Mouse (Mus musculus): ENCODE measurements around the gene Wnt7b.

GRCm38 (mm10) chr15:85569167-85569797 is 13.0 kb downstream of the Wnt7b start:
- TF ChIP-seq CHD1 (IDR thresholded peaks at IDR 0.05; ENCODE audit: low read depth, low read length) (no peak), EP300 (IDR thresholded peaks at IDR 0.05; ENCODE audit: low read length) (no peak), JUND (conservative IDR thresholded peaks at IDR 0.05; ENCODE audit: low read depth, low read length) (no peak), POLR2A (IDR thresholded peaks at IDR 0.05; ENCODE audit: low read depth, low read length) (no peak), CTCF (conservative IDR thresholded peaks at IDR 0.05 in 1 of 2, IDR thresholded peaks at IDR 0.05 in 1 of 2; ENCODE audit: low read depth in 2 of 2, low read length in 2 of 2) (no peak), ZC3H11A (IDR thresholded peaks at IDR 0.05; ENCODE audit: low read depth, low read length) (no peak), PAX5 (IDR thresholded peaks at IDR 0.05; ENCODE audit: low read length) (no peak), MAFK (IDR thresholded peaks at IDR 0.05; ENCODE audit: insufficient replicate concordance, low read length) (no peak), USF2 (conservative IDR thresholded peaks at IDR 0.05; ENCODE audit: low read depth, low read length) (no peak)
